Mouse (Mus musculus) heart, adult 2 months (tissue): ENCODE measurements around the gene Gpr158. TPM values are rescaled to one million over a fixed set of nuclear protein-coding genes. Genes with fewer than 3 reads are reported as not detected.
"Not testable (repeated sequence)": the region's sequence is repeated elsewhere in the genome, so short reads cannot be mapped to it uniquely, and the experiment has no call there.

ENCODE experiments used
- DNase-seq, 2 experiments: peaks; one replicate each; pipeline ENCODE4 v3.0.0; 2021
- H3K27ac ChIP-seq: fragments of 200-600 bp; 2 replicates; pipeline ENCODE4 v1.8.1; 2022
- H3K27me3 ChIP-seq: fragments of 200-500 bp; 2 replicates; pipeline ENCODE4 v1.6.1; 2012; ENCODE audit warnings: mild to moderate bottlenecking, low read length, inconsistent platforms, mixed read lengths; ENCODE audit not compliant: control insufficient read depth, insufficient read depth
- H3K36me3 ChIP-seq: fragments of 200-500 bp; 2 replicates; pipeline ENCODE4 v1.6.1; 2012; ENCODE audit warnings: low read length, inconsistent platforms; ENCODE audit not compliant: control insufficient read depth, insufficient read depth
- H3K4me1 ChIP-seq: fragments of 200-500 bp; 2 replicates; pipeline ENCODE4 v1.6.1; 2011; ENCODE audit warnings: low read length; ENCODE audit not compliant: control insufficient read depth, insufficient read depth
- H3K4me3 ChIP-seq: fragments of 200-600 bp; 2 replicates; pipeline ENCODE4 v1.8.1; 2022
- H3K79me2 ChIP-seq: fragments of 200-500 bp; replicated peaks from 2 replicates; pipeline ENCODE4 v1.6.1; 2012; ENCODE audit warnings: mild to moderate bottlenecking, inconsistent platforms, low read length, moderate library complexity, mixed read lengths; ENCODE audit not compliant: control insufficient read depth, insufficient read depth
- H3K9ac ChIP-seq: fragments of 200-500 bp; 2 replicates; pipeline ENCODE4 v1.6.1; 2012; ENCODE audit warnings: low read depth, mild to moderate bottlenecking, control low read depth, inconsistent platforms, low read length, mixed read lengths
- CTCF ChIP-seq: fragments of 200-600 bp; IDR thresholded peaks from 2 replicates; pipeline ENCODE4 v1.8.1; 2022; ENCODE audit warnings: antibody characterized with exemption, mild to moderate bottlenecking, moderate library complexity
- EP300 ChIP-seq: fragments of 200-500 bp; IDR thresholded peaks from 2 replicates; pipeline ENCODE4 v1.6.1; 2011; ENCODE audit warnings: low read depth, low read length, control low read depth; ENCODE audit not compliant: insufficient read depth
- POLR2A ChIP-seq: fragments of 200-500 bp; IDR thresholded peaks from 2 replicates; pipeline ENCODE4 v1.6.1; 2011; ENCODE audit warnings: mild to moderate bottlenecking, low read depth, low read length, control low read depth; ENCODE audit not compliant: insufficient read depth
- WGBS: fragments of 180-500 bp; shearing (Covaris S2); methylation state at CpG from one replicate; pipeline ENCODE4 v1.1.7; 2018; 5-methylcytosine and 5-hydroxymethylcytosine counted together
- intact Hi-C: fragments of 180-260 bp; cut with DNase I; formaldehyde crosslinking; loops from one replicate; pipeline ENCODE4 v1.15.1; 2025
- polyA plus RNA-seq: library from polyadenylated mRNA; depleted of rRNA; stranded (reverse); fragments of >200 nt; gene quantifications from 2 replicates; pipeline ENCODE4 v1.2.3, GENCODE M21; 2012
- total RNA-seq, 2 experiments: library from RNA; stranded (reverse); gene quantifications; 2 replicates each; pipeline ENCODE4 v1.2.3; 2021

Gene Gpr158
- total and polyA plus RNA-seq, 3 experiments, result 0.07 to 0.18 TPM; not detected in 1

GRCm38 (mm10) chr2:21408821-21409220 lies 41.5 kb downstream of the Gpr158 start:
- 61% methylated on average over 3 of the region's 3 CpGs for WGBS
- no peak for TF ChIP-seq CTCF
- no peak for TF ChIP-seq POLR2A
- TF ChIP-seq EP300, result no peak
- Histone ChIP-seq H3K4me1 (no peaks in the 10 kb centered on the region), H3K27me3 (no peaks in the 10 kb centered on the region), H3K9ac (no peak overlapping the region), H3K36me3 (no peaks in the 10 kb centered on the region), H3K79me2 (no peaks in the 10 kb centered on the region), H3K27ac (no peak overlapping the region), H3K4me3 (no peak overlapping the region)
- no peak for DNase-seq
- intact Hi-C loops, result no loop called here

- H3K79me2 ChIP-seq, result no peaks in the 10 kb centered on the region
- TF ChIP-seq POLR2A, result no peak
- TF ChIP-seq CTCF, result no peak
- TF ChIP-seq EP300, result no peak
- intact Hi-C loops, result no loop called here
- no peak overlapping the region for H3K27ac ChIP-seq
- H3K4me3 ChIP-seq, result no peak overlapping the region
- H3K36me3 ChIP-seq, result no peaks in the 10 kb centered on the region
- WGBS, result 67% methylated on average over 2 of the region's 2 CpGs
- no peak overlapping the region for H3K9ac ChIP-seq
- DNase-seq, result no peak
- H3K4me1 ChIP-seq, result no peaks in the 10 kb centered on the region
- no peaks in the 10 kb centered on the region for H3K27me3 ChIP-seq
Measured at GRCm38 (mm10) chr2:21430288-21430687, 62.9 kb downstream of the Gpr158 start.

GRCm38 (mm10) chr2:21431182-21431581 lies 63.8 kb downstream of the Gpr158 start:
- no peak overlapping the region for H3K27ac ChIP-seq
- no peak overlapping the region for H3K9ac ChIP-seq
- TF ChIP-seq CTCF, result no peak
- no peak for TF ChIP-seq POLR2A
- no peak for TF ChIP-seq EP300
- no peak for DNase-seq
- H3K79me2 ChIP-seq, result no peaks in the 10 kb centered on the region
- no peak overlapping the region for H3K4me3 ChIP-seq
- no peaks in the 10 kb centered on the region for H3K36me3 ChIP-seq
- H3K4me1 ChIP-seq, result no peaks in the 10 kb centered on the region
- WGBS, result 65% methylated on average over 6 of the region's 6 CpGs
- H3K27me3 ChIP-seq, result no peaks in the 10 kb centered on the region
- intact Hi-C loops, result no loop called here

- no peak for TF ChIP-seq EP300
- TF ChIP-seq CTCF, result no peak
- TF ChIP-seq POLR2A, result no peak
- Histone ChIP-seq H3K79me2 (no peaks in the 10 kb centered on the region), H3K4me3 (no peak overlapping the region), H3K27me3 (no peaks in the 10 kb centered on the region), H3K9ac (no peak overlapping the region), H3K4me1 (no peaks in the 10 kb centered on the region), H3K27ac (no peak overlapping the region), H3K36me3 (no peaks in the 10 kb centered on the region)
- 76% methylated on average over 3 of the region's 3 CpGs for WGBS
- no peak for DNase-seq
- intact Hi-C loops, result no loop called here
Measured at GRCm38 (mm10) chr2:21439626-21440025, 72.3 kb downstream of the Gpr158 start.

GRCm38 (mm10) chr2:21460606-21461005 lies 93.3 kb downstream of the Gpr158 start:
- DNase-seq, intact Hi-C loops, H3K27ac ChIP-seq, H3K4me1 ChIP-seq, H3K9ac ChIP-seq, H3K4me3 ChIP-seq, H3K36me3 ChIP-seq, H3K79me2 ChIP-seq, H3K27me3 ChIP-seq: not testable (repeated sequence)
- 71% methylated on average over 4 of the region's 4 CpGs for WGBS

- Histone ChIP-seq H3K27me3 (no peaks in the 10 kb centered on the region), H3K27ac (no peak overlapping the region), H3K4me3 (no peak overlapping the region), H3K79me2 (no peaks in the 10 kb centered on the region), H3K9ac (no peak overlapping the region), H3K4me1 (no peaks in the 10 kb centered on the region), H3K36me3 (no peaks in the 10 kb centered on the region)
- TF ChIP-seq CTCF, result no peak
- TF ChIP-seq POLR2A, result no peak
- WGBS, result 82% methylated on average over 2 of the region's 2 CpGs
- intact Hi-C loops, result no loop called here
- DNase-seq, result no peak
Measured at GRCm38 (mm10) chr2:21474957-21475356, 107.6 kb downstream of the Gpr158 start.

GRCm38 (mm10) chr2:21496881-21497280 lies 129.5 kb downstream of the Gpr158 start:
- Histone ChIP-seq H3K27me3 (no peaks in the 10 kb centered on the region), H3K4me1 (no peaks in the 10 kb centered on the region), H3K79me2 (no peaks in the 10 kb centered on the region), H3K4me3 (no peak overlapping the region), H3K36me3 (no peaks in the 10 kb centered on the region), H3K9ac (no peak overlapping the region), H3K27ac (no peak overlapping the region)
- 66% methylated on average over 3 of the region's 3 CpGs for WGBS
- no peak for DNase-seq
- intact Hi-C loops, result no loop called here
- no peak for TF ChIP-seq CTCF
